Mouse (Mus musculus): ENCODE results near the gene Mpl.

DNA sequence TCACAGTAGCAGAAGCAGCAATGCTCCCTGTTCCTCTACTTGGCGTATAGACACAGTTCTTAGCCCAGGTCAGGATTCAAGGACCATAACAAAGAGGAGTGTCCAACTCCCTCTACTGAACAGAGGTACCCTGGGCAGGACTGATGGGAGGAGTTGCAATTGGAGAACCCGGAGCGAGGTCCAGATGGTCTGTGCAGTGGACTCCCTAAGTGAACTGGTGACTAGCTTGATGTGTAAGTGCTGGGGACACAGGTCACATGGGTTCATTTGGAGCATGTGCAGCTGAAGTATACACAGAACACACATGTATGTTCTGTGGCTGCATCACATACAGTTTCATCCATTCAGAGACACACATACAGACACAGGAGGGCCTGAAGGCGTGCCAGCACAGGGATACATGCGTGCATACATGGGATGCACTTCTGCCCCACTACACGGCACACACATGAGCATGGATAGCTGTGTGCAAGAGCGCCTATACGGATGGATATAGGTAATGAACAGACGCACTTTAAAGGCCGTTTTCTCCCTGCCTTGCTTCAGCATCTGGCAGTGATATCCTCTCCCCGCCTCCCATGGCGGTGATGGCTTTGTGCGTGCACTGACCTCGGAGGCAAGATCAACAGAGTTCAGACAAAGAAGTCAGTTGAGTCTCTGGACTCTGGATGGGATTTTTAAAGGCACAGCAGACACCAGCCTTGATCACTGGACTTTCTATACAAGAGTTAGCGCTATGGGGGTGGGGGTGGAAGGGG is 19.6 kb upstream of the Mpl start:
- TF ChIP-seq TAL1 (IDR thresholded peaks at IDR 0.05; ENCODE audit: low read length), result no peak
- no peak for TF ChIP-seq GATA1 (IDR thresholded peaks at IDR 0.05; ENCODE audit: low read length)

Data from erythroblast, embryonic 14.5 days (primary cell).